Mouse (Mus musculus): ENCODE measurements around the gene Zfp978.
"Not testable (repeated sequence)": the region's sequence is repeated elsewhere in the genome, so short reads cannot be mapped to it uniquely, and the experiment has no call there.

Zfp978 gene

GRCm38 (mm10) chr4:147417157-147417778, 56.2 kb downstream of the Zfp978 start:
- no peak for DNase-seq

- no peak for DNase-seq
Observed at GRCm38 (mm10) chr4:147417921-147418320, 56.8 kb downstream of the Zfp978 start.

GRCm38 (mm10) chr4:147418333-147418732, 57.2 kb downstream of the Zfp978 start:
- not testable (repeated sequence) for DNase-seq

- not testable (repeated sequence) for DNase-seq
Observed at GRCm38 (mm10) chr4:147419190-147419589, 58.1 kb downstream of the Zfp978 start.

- not testable (repeated sequence) for DNase-seq
Observed at GRCm38 (mm10) chr4:147419756-147420590, 58.9 kb downstream of the Zfp978 start.

- no peak for DNase-seq
Observed at GRCm38 (mm10) chr4:147420794-147421193, 59.7 kb downstream of the Zfp978 start.

GRCm38 (mm10) chr4:147421316-147421715, 60.2 kb downstream of the Zfp978 start:
- DNase-seq: not testable (repeated sequence)

GRCm38 (mm10) chr4:147423140-147423539, 62.0 kb downstream of the Zfp978 start:
- no peak for DNase-seq

GRCm38 (mm10) chr4:147423641-147424298, 62.7 kb downstream of the Zfp978 start:
- no peak for DNase-seq

GRCm38 (mm10) chr4:147424404-147424803, 63.3 kb downstream of the Zfp978 start:
- not testable (repeated sequence) for DNase-seq

GRCm38 (mm10) chr4:147425615-147426347, 64.7 kb downstream of the Zfp978 start:
- not testable (repeated sequence) for DNase-seq

- no peak for DNase-seq
Observed at GRCm38 (mm10) chr4:147430651-147431050, 69.5 kb downstream of the Zfp978 start.

GRCm38 (mm10) chr4:147431696-147432442, 70.8 kb downstream of the Zfp978 start:
- DNase-seq: not testable (repeated sequence)

GRCm38 (mm10) chr4:147432443-147432790, 71.3 kb downstream of the Zfp978 start:
- no peak for DNase-seq

- DNase-seq: no peak
Observed at GRCm38 (mm10) chr4:147433017-147433416, 71.9 kb downstream of the Zfp978 start.

GRCm38 (mm10) chr4:147433874-147434273, 72.8 kb downstream of the Zfp978 start:
- no peak for DNase-seq
